Mouse (Mus musculus): ENCODE measurements around the gene 9030624G23Rik.
"Not testable (repeated sequence)": the region's sequence is repeated elsewhere in the genome, so short reads cannot be mapped to it uniquely, and the experiment has no call there.

The 9030624G23Rik gene

DNA sequence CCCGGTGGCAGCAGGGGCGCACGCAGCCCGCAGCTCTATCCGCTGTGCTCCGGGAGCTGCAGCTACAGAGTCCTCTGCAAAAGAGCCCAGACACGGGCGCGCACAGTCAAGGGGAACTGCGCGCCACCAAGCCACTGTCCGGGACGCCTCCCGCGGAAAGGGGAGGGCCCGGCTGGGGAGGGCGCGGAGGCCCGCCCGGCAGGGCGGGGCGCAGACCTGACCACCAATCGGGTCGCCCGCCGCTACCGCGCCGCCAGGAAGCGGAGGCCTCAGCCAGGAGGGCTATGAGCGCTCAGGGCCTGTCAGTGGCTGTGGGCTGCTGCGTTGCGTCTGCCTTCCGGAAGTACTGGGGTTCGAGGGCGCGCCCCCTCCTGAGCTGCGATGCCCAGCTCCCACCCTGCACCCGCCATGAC, at the start of gene 9030624G23Rik:
9030624G23Rik (minus strand) TSS at position 139 of the 413 bp plus-strand sequence.
- not testable (repeated sequence) for DNase-seq

- not testable (repeated sequence) for DNase-seq
Observed at GRCm38 (mm10) chr12:24083096-24083495, 13.9 kb downstream of the 9030624G23Rik start.

Measured in cerebellum, adult 9-11 months (tissue).